Mouse (Mus musculus): ENCODE results near the gene Mapk10.
"Not testable (repeated sequence)": the region's sequence is repeated elsewhere in the genome, so short reads cannot be mapped to it uniquely, and the experiment has no call there.

Mapk10 gene

GRCm38 (mm10) chr5:102964396-102964795 lies 246.7 kb downstream of the Mapk10 start:
- DNase-seq (ENCODE audit: low spot score in 2 of 2): no peak

DNA sequence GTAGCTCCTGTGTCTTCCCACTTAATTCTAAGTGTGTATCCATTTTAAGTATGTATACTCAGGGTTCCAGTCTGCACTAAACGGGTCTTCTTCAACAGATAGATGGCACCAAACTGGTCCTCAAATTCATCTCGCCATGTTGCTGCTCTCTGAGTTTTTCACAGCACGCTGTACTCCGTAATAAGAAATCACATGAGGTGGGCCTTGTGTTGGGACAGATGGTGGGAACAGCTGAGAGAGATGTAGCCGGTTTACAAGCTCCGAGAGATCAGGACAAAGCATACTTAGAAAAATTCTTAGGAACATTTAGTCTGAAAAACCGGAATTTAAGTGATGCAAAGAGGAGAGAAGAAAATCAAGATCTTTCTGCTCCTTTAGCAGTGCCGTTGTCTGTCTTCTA lies 257.7 kb downstream of the Mapk10 start:
- no peak for DNase-seq (ENCODE audit: low spot score in 2 of 2)

DNA sequence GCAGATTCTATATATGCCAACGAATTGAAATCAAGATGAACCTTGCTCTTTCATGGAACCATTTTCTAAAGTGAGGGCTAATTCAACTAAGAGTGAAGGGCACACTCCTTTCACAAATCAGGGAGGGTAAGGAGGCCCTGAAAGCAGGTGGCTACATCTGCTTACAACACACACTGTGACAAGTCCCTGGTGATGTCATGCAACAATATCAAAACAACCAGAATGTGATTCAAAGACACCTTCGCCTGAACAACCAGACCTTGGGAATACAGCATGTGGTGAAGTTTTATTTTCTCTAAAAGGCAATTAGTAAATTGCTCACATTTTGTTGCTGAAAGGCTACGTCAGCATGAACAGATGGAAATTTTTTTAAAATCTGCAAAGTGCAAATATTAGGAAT lies 258.2 kb downstream of the Mapk10 start:
- no peak for DNase-seq (ENCODE audit: low spot score in 2 of 2)

- DNase-seq (ENCODE audit: low spot score in 2 of 2): no peak
Measured at GRCm38 (mm10) chr5:102947061-102947711, 263.9 kb downstream of the Mapk10 start.

DNA sequence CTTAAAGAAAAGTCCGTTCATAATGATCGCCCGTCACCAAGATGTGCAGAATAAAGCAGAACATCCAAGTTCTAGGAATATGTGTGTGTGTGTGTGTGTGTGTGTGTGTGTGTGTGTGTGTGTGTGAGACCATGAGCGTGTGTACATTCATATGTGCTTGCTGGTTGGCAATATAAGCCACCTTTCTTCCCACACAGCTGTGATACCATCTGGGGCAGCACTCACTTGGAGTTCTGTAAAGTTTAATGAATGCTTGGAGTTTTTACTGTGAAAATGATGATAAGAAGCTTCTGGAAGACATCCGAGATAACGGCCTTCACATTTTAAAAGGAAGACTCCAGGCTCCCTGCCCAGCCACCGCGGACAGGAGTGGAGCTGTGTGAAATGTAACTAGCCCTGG lies 264.5 kb downstream of the Mapk10 start:
- DNase-seq (ENCODE audit: low spot score in 2 of 2): no peak

- DNase-seq (ENCODE audit: low spot score in 2 of 2): not testable (repeated sequence)
Measured at GRCm38 (mm10) chr5:102943864-102944630, 267.1 kb downstream of the Mapk10 start.

DNA sequence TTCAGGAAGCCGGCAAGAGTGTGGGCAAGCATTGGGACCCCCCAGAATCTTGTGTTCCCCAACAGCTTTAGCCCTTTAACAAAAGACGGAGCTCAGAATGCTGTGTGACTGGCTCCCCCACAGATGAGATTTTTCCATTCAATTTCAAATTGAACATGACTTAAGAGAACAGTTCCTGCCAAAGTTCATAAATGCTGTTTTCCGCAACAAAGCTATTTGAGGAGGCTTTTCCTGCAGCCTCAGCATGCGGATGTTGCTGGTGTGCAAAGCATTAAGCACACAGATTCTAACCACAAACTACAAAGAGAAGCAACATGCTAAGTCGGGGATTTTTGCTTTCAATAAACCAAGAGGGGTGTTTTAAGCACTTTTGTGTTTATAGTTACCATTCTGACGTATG lies 281.0 kb downstream of the Mapk10 start:
- no peak for DNase-seq (ENCODE audit: low spot score in 2 of 2)

DNA sequence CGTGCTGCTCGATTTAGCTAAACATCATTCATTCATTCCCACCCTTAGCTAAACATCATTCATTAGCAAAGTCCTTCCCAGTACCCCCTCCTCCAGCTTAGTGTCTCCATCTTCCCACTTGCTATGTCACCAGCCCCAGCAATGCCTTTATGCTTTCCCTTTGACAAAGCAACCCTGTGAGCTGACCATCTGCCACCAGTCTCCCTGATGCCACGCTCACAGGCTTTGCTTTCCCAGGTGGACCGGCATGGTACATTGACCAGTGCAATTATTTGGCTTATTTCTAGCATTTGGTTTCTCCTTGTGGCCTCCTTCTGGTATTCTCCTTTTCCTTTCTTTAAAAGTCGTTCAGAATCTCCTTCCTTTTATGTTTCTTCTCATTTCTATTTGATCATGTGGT lies 284.3 kb downstream of the Mapk10 start:
- no peak for DNase-seq (ENCODE audit: low spot score in 2 of 2)

DNA sequence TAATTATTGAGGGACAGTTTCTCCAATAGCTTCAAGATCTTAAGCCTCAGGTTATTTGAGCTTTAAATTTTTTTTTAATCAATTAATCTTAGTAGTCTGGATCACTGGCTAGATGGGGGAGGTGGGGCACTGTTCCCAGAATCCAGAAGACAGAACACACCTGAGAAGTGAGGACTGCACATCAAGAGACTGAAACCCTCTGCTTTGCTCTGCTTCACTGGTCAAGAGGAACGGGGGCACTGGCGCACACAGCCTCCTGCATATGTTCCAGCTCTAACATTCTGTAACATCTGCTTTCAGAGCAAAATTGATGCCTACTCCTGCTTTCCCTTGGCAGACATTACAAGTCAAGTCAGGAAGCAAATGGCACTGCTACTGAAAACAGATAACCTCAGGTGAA lies 290.9 kb downstream of the Mapk10 start:
- DNase-seq (ENCODE audit: low spot score in 2 of 2): no peak

DNA sequence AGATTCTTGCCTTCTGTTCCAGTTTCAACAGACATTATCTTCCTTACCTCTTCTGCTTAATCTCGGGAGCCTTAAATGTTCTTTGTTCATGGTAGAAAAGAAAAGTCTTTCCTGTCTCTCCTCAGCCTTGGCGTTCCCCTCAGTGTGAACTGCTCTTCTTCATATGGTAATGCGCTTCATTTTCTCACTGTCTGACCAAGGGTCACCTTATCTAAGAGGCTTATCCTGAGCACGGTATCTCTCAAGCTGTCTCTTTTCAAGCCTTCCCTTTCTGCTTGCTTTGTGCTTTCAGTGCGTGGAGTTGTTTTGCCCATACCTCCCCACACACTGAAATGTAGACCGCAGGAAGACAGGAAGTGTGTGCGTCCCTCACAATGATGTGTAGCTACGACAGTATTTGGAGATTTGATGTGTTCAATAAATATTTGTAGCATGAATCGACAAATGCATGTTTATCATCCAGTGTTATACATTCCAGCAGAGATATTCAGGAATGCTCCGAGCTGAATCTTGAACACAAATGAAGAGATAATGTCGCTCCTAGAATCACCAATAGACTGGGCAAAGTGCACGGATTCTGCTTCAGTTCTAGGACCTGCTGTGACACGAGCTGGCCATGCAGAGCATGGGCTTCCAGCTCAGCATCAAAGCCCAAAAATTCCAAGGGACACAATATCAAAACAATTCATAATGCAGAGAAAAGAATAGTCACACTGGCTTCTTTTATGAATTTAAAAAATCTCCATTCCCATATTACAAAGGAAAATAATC lies 305.5 kb downstream of the Mapk10 start:
- DNase-seq (ENCODE audit: low spot score in 2 of 2): no peak

- no peak for DNase-seq (ENCODE audit: low spot score in 2 of 2)
Measured at GRCm38 (mm10) chr5:102904066-102904465, 307.1 kb downstream of the Mapk10 start.

DNA sequence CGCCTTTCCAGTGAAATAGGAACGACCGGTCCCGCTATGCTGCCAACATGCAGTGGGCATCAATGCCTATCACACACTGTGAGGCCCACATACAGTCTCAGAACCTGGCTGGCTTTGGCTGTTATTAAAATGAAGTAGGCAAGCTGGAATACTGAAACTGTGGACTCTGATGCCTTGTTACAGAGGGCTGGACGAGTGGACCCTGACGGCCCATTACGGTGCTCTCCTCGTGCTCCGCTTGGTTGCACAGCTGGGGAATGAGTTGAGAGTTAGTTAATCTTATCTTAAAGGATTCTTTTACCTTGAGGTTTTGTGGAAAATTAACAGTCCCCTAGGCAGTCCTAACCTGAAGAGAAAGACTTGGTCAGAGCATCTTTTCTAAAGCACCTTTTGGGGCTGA lies 307.6 kb downstream of the Mapk10 start:
- no peak for DNase-seq (ENCODE audit: low spot score in 2 of 2)

GRCm38 (mm10) chr5:102901176-102901575 lies 310.0 kb downstream of the Mapk10 start:
- DNase-seq (ENCODE audit: low spot score in 2 of 2): no peak

DNA sequence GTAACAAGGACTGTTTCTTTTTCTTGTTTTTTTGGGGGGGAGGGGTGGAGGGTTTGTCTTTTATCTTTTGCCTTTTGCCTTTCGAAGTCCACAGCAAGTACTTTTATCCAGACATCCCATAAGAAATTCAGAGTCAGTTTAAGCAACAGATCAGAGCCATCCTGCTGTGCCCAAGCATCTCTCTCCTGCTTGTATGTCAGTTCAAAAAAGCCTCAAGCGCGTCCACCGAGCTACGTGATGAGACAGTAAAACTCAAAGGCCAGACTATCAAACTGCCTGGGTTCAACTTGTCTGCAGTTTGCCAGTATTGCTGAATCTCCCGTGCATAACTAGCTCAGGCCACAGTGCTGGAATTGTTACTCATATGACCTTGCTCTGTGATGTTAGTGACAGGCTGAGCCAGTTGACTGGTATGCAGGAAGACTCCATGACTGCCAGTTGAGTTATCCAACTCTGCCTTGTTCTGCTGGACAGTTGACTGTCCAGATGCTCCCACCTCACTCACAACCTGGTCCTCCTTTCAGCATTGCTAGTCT lies 311.4 kb downstream of the Mapk10 start:
- no peak for DNase-seq (ENCODE audit: low spot score in 2 of 2)

- DNase-seq (ENCODE audit: low spot score in 2 of 2): no peak
Measured at GRCm38 (mm10) chr5:102898301-102898700, 312.8 kb downstream of the Mapk10 start.

GRCm38 (mm10) chr5:102892226-102892625 lies 318.9 kb downstream of the Mapk10 start:
- no peak for DNase-seq (ENCODE audit: low spot score in 2 of 2)

DNA sequence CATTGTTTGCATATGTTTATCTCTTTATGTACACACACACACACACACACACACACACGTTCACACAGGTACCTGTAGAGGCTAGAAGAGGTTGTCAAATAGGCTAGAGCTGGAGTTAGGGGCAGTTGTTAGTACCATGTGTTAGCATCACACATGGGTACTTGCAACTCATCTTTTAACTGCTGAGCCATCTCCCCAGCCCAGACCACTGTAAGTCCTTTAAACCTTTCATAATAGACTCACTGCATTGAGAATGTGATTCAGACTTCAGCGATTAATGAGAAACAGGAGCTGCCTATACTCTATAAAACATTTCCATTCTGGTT lies 322.0 kb downstream of the Mapk10 start:
- no peak for DNase-seq (ENCODE audit: low spot score in 2 of 2)

GRCm38 (mm10) chr5:102888482-102889162 lies 322.5 kb downstream of the Mapk10 start:
- no peak for DNase-seq (ENCODE audit: low spot score in 2 of 2)

GRCm38 (mm10) chr5:102875628-102876027 lies 335.5 kb downstream of the Mapk10 start:
- no peak for DNase-seq (ENCODE audit: low spot score in 2 of 2)

- DNase-seq (ENCODE audit: low spot score in 2 of 2): peak in 1 of 2 experiments; percentile 8
Measured at GRCm38 (mm10) chr5:102874605-102875298, 336.4 kb downstream of the Mapk10 start.

DNA sequence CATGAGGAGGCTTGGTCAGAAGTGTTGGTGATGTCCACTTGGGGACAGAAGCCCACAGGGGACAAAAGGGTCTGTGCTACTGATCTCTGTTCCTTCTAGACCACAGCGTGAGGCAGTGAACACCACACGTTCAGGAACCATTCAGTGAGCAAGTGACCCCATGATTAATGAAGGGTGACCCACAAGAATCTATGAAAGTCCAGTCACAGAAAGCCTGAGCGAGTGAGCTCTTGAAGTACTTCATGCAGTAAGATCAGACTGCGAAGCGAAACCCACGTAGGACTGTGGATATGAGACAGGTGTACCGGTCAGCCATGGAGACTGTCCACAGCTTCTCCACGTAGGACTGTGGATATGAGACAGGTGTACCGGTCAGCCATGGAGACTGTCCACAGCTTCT lies 338.1 kb downstream of the Mapk10 start:
- not testable (repeated sequence) for DNase-seq (ENCODE audit: low spot score in 2 of 2)

Measured in spleen, postnatal 36 days (tissue).